Mouse (Mus musculus): ENCODE measurements around the gene Hao2. TPM values are rescaled to one million over a fixed set of nuclear protein-coding genes. Genes with fewer than 3 reads are reported as not detected.

Hao2 gene
- total RNA-seq, 2 experiments from 2014 or later: not detected

- ATAC-seq (replicated peaks; ENCODE audit: low FRiP score, poor library complexity, severe bottlenecking): no peak
Measured at GRCm38 (mm10) chr3:98859576-98859975, 33.5 kb downstream of the Hao2 start, which contains the start of gene Hsd3b1. TSS of gene Hsd3b1 (minus strand) at chr3:98859794.

- no peak for ATAC-seq (replicated peaks; ENCODE audit: low FRiP score, poor library complexity, severe bottlenecking)
Measured at GRCm38 (mm10) chr3:98858051-98858450, 35.0 kb downstream of the Hao2 start.

- ATAC-seq (replicated peaks; ENCODE audit: low FRiP score, poor library complexity, severe bottlenecking): no peak
Measured at GRCm38 (mm10) chr3:98856892-98857291, 36.1 kb downstream of the Hao2 start.

- no peak for ATAC-seq (replicated peaks; ENCODE audit: low FRiP score, poor library complexity, severe bottlenecking)
Measured at GRCm38 (mm10) chr3:98855160-98855559, 37.9 kb downstream of the Hao2 start.

- ATAC-seq (replicated peaks; ENCODE audit: low FRiP score, poor library complexity, severe bottlenecking): no peak
Measured at GRCm38 (mm10) chr3:98853685-98854084, 39.4 kb downstream of the Hao2 start.

- ATAC-seq (replicated peaks; ENCODE audit: low FRiP score, poor library complexity, severe bottlenecking): no peak
Measured at GRCm38 (mm10) chr3:98853051-98853450, 40.0 kb downstream of the Hao2 start.

- no peak for ATAC-seq (replicated peaks; ENCODE audit: low FRiP score, poor library complexity, severe bottlenecking)
Measured at GRCm38 (mm10) chr3:98852631-98853030, 40.4 kb downstream of the Hao2 start.

- ATAC-seq (replicated peaks; ENCODE audit: low FRiP score, poor library complexity, severe bottlenecking): no peak
Measured at GRCm38 (mm10) chr3:98851853-98852252, 41.2 kb downstream of the Hao2 start.

GRCm38 (mm10) chr3:98850262-98850661 is 42.8 kb downstream of the Hao2 start:
- ATAC-seq (replicated peaks; ENCODE audit: low FRiP score, poor library complexity, severe bottlenecking): no peak

GRCm38 (mm10) chr3:98848898-98849297 is 44.1 kb downstream of the Hao2 start:
- ATAC-seq (replicated peaks; ENCODE audit: low FRiP score, poor library complexity, severe bottlenecking): no peak

Other genes with a start within 250 kb of the Hao2 start
- not detected in 2 replicates for gene Hsd3b2, start 168.7 kb downstream of the Hao2 start, total RNA-seq (2015; ENCODE audit: low replicate concordance)
- not detected in 2 replicates for gene Hsd3b2, start 168.7 kb downstream of the Hao2 start, total RNA-seq (2017; ENCODE audit: low replicate concordance)
- gene Hsd3b3, start 130.1 kb downstream of the Hao2 start, total RNA-seq (2015; ENCODE audit: low replicate concordance): not detected in 2 replicates
- not detected in 2 replicates for gene Hsd3b3, start 130.1 kb downstream of the Hao2 start, total RNA-seq (2017; ENCODE audit: low replicate concordance)
- gene Hsd3b6, start 78.8 kb downstream of the Hao2 start, total RNA-seq (2015; ENCODE audit: low replicate concordance): not detected in 2 replicates
- gene Hsd3b6, start 78.8 kb downstream of the Hao2 start, total RNA-seq (2017; ENCODE audit: low replicate concordance): not detected in 2 replicates
- gene Hsd3b1, start 33.4 kb downstream of the Hao2 start, total RNA-seq (2015; ENCODE audit: low replicate concordance): not detected in 2 replicates
- not detected in 2 replicates for gene Hsd3b1, start 33.4 kb downstream of the Hao2 start, total RNA-seq (2017; ENCODE audit: low replicate concordance)
- gene Wars2, start 247.8 kb upstream of the Hao2 start, total RNA-seq (2015; ENCODE audit: low replicate concordance): 3.1 TPM in 1 of 2 replicates, not detected in the other
- 0.34 and 0.98 TPM in 2 replicates for gene Wars2, start 247.8 kb upstream of the Hao2 start, total RNA-seq (2017; ENCODE audit: low replicate concordance)

Measured in erythroblast, adult 5-6 weeks (primary cell).